Mouse (Mus musculus) left cerebral cortex, postnatal 10 days (tissue): ENCODE data around the gene Aurka. TPM values are rescaled to one million over a fixed set of nuclear protein-coding genes. Genes with fewer than 3 reads are reported as not detected.

Source experiments
- DNase-seq, 2 experiments: peaks; one replicate each; pipeline ENCODE4 v3.0.0; 2021 to 2022; ENCODE audit warnings: low spot score in 2 of 2, mixed read lengths in 1 of 2; ENCODE audit errors: extremely low spot score in 1 of 2
- intact Hi-C: fragments of 180-260 bp; cut with DNase I; formaldehyde crosslinking; loops from one replicate; pipeline ENCODE4 v1.15.1; 2025
- total RNA-seq, 2 experiments: library from RNA; stranded (reverse); gene quantifications; 2 replicates each; pipeline ENCODE4 v1.2.3; 2021

Gene Aurka
- 1 to 10 TPM; 3.3 to 3.8 TPM for total RNA-seq

GRCm38 (mm10) chr2:172370411-172371223 is at the start of gene Aurka, which contains the start of gene Cstf1:
Aurka (minus strand) TSS chr2:172370535.
Cstf1 (plus strand) TSS chr2:172370681.
- intact Hi-C loops, result loop anchor here (2.0 to 10.0 kb wide), 2 partner anchors 68 to 634 kb away; partner anchors contain the start of gene Rae1
- peak; percentile 95 for DNase-seq

- intact Hi-C loops, result no loop called here
- no peak for DNase-seq
Observed at GRCm38 (mm10) chr2:172418208-172418607, 47.9 kb upstream of the Aurka start.

- intact Hi-C loops, result no loop called here
- no peak for DNase-seq
Observed at GRCm38 (mm10) chr2:172416876-172417275, 46.5 kb upstream of the Aurka start.

GRCm38 (mm10) chr2:172416218-172416617 is 45.9 kb upstream of the Aurka start:
- intact Hi-C loops, result no loop called here
- DNase-seq, result no peak

GRCm38 (mm10) chr2:172413894-172414293 is 43.6 kb upstream of the Aurka start:
- intact Hi-C loops, result no loop called here
- no peak for DNase-seq

- intact Hi-C loops, result no loop called here
- no peak for DNase-seq
Observed at GRCm38 (mm10) chr2:172413273-172413672, 42.9 kb upstream of the Aurka start.

- peak in 1 of 2 experiments; percentile 29 for DNase-seq
- intact Hi-C loops, result no loop called here
Observed at GRCm38 (mm10) chr2:172412454-172412853, 42.1 kb upstream of the Aurka start.

GRCm38 (mm10) chr2:172411091-172411490 is 40.8 kb upstream of the Aurka start:
- peak in 1 of 2 experiments; percentile 33 for DNase-seq
- intact Hi-C loops, result no loop called here

GRCm38 (mm10) chr2:172410686-172411085 is 40.4 kb upstream of the Aurka start:
- DNase-seq, result no peak
- intact Hi-C loops, result no loop called here

GRCm38 (mm10) chr2:172407499-172407898 is 37.2 kb upstream of the Aurka start:
- no peak for DNase-seq

GRCm38 (mm10) chr2:172406173-172406572 is 35.8 kb upstream of the Aurka start:
- no peak for DNase-seq
- intact Hi-C loops, result no loop called here

More at GRCm38 (mm10) chr2:172407499-172407898, 37.2 kb upstream of the Aurka start:
- intact Hi-C loops, result no loop called here

GRCm38 (mm10) chr2:172405011-172405410 is 34.7 kb upstream of the Aurka start:
- intact Hi-C loops, result no loop called here
- DNase-seq, result no peak

- no peak for DNase-seq
- intact Hi-C loops, result no loop called here
Observed at GRCm38 (mm10) chr2:172404239-172404638, 33.9 kb upstream of the Aurka start.

- intact Hi-C loops, result no loop called here
Observed at GRCm38 (mm10) chr2:172401116-172401825, 30.9 kb upstream of the Aurka start.

GRCm38 (mm10) chr2:172399901-172400300 is 29.6 kb upstream of the Aurka start:
- intact Hi-C loops, result no loop called here
- DNase-seq, result no peak

More at GRCm38 (mm10) chr2:172401116-172401825, 30.9 kb upstream of the Aurka start:
- no peak for DNase-seq

GRCm38 (mm10) chr2:172395961-172396360 is 25.6 kb upstream of the Aurka start:
- DNase-seq, result no peak

GRCm38 (mm10) chr2:172394671-172395070 is 24.3 kb upstream of the Aurka start:
- no peak for DNase-seq
- intact Hi-C loops, result no loop called here

More at GRCm38 (mm10) chr2:172395961-172396360, 25.6 kb upstream of the Aurka start:
- intact Hi-C loops, result no loop called here

GRCm38 (mm10) chr2:172394052-172394392 is 23.7 kb upstream of the Aurka start:
- intact Hi-C loops, result no loop called here
- no peak for DNase-seq

- peak in 1 of 2 experiments; percentile 48 for DNase-seq
- intact Hi-C loops, result no loop called here
Observed at GRCm38 (mm10) chr2:172393391-172394051, 23.2 kb upstream of the Aurka start, which contains the start of gene Cass4. Cass4 (plus strand) TSS chr2:172393794.
